Mouse (Mus musculus): ENCODE measurements at regions not wholly inside any gene's neighbourhood (a gene's known extent, or its start where the extent isn't known, plus 50 kb on each side); places are given as distances from the start of the nearest gene placed in this dataset.

- Histone ChIP-seq H3K4me3 (no peak overlapping the region), H3K4me1 (no peaks in the 10 kb centered on the region), H3K36me3 (no peaks in the 10 kb centered on the region), H3K27ac (no peak overlapping the region), H3K27me3 (ENCODE audit: insufficient read depth, poor library complexity, severe bottlenecking) (no peaks in the 10 kb centered on the region), H3K9me3 (no peaks in the 10 kb centered on the region)
- WGBS: 79% methylated on average over 4 of the region's 4 CpGs
- DNase-seq (ENCODE audit: low spot score): no peak
These were observed 59.8 kb upstream of the Osmr start for GRCm38 (mm10) chr15:6934564-6934980.

- H3K27me3 ChIP-seq (ENCODE audit: insufficient read depth, poor library complexity, severe bottlenecking): no peaks in the 10 kb centered on the region
These were observed 66.7 kb upstream of the Osmr start for GRCm38 (mm10) chr15:6941491-6941890.

GRCm38 (mm10) chr15:6949236-6949635 is 74.5 kb upstream of the Osmr start:
- Histone ChIP-seq H3K36me3 (no peaks in the 10 kb centered on the region), H3K27me3 (ENCODE audit: insufficient read depth, poor library complexity, severe bottlenecking) (no peaks in the 10 kb centered on the region), H3K4me1 (peaks cover 7% of the 10 kb centered on the region), H3K9me3 (peaks cover 6% of the 10 kb centered on the region; the same call in 1 of the 2 replicates), H3K4me3 (no peak overlapping the region), H3K27ac (no peak overlapping the region)
- DNase-seq (ENCODE audit: low spot score): no peak
- 79% methylated on average over 5 of the region's 5 CpGs for WGBS

More at GRCm38 (mm10) chr15:6941491-6941890, 66.7 kb upstream of the Osmr start:
- 73% methylated on average over 4 of the region's 4 CpGs for WGBS
- Histone ChIP-seq H3K27ac (no peak overlapping the region), H3K4me3 (no peak overlapping the region), H3K9me3 (peaks cover 6% of the 10 kb centered on the region; the same call in 1 of the 2 replicates), H3K4me1 (no peaks in the 10 kb centered on the region), H3K36me3 (no peaks in the 10 kb centered on the region)
- DNase-seq (ENCODE audit: low spot score): no peak

GRCm38 (mm10) chr15:6949686-6950085 is 74.9 kb upstream of the Osmr start:
- no peak for DNase-seq (ENCODE audit: low spot score)
- Histone ChIP-seq H3K27me3 (ENCODE audit: insufficient read depth, poor library complexity, severe bottlenecking) (no peaks in the 10 kb centered on the region), H3K9me3 (0 out of 2 replicates have a peak, but pooled peaks cover 2% of the 10 kb centered on the region), H3K4me1 (peaks cover 10% of the 10 kb centered on the region), H3K27ac (no peak overlapping the region), H3K36me3 (no peaks in the 10 kb centered on the region), H3K4me3 (no peak overlapping the region)
- WGBS: 87% methylated on average over 1 of the region's 1 CpGs

GRCm38 (mm10) chr15:6950503-6950902 is 75.7 kb upstream of the Osmr start:
- H3K27ac ChIP-seq: no peak overlapping the region
- no peak overlapping the region for H3K4me3 ChIP-seq
- peaks cover 10% of the 10 kb centered on the region for H3K4me1 ChIP-seq
- no peak for DNase-seq (ENCODE audit: low spot score)
- no peaks in the 10 kb centered on the region for H3K27me3 ChIP-seq (ENCODE audit: insufficient read depth, poor library complexity, severe bottlenecking)
- H3K9me3 ChIP-seq: no peaks in the 10 kb centered on the region
- WGBS: 86% methylated on average over 8 of the region's 8 CpGs
- H3K36me3 ChIP-seq: no peaks in the 10 kb centered on the region

- Histone ChIP-seq H3K27me3 (ENCODE audit: insufficient read depth, poor library complexity, severe bottlenecking) (no peaks in the 10 kb centered on the region), H3K36me3 (no peaks in the 10 kb centered on the region), H3K27ac (no peak overlapping the region), H3K4me1 (peaks cover 10% of the 10 kb centered on the region), H3K9me3 (no peaks in the 10 kb centered on the region), H3K4me3 (no peak overlapping the region)
- 21% methylated on average over 7 of the region's 7 CpGs for WGBS
- DNase-seq (ENCODE audit: low spot score): no peak
These were observed 78.8 kb upstream of the Osmr start for GRCm38 (mm10) chr15:6953556-6953955.

- no peak overlapping the region for H3K27ac ChIP-seq
- no peaks in the 10 kb centered on the region for H3K9me3 ChIP-seq
- no peak overlapping the region for H3K4me3 ChIP-seq
- H3K36me3 ChIP-seq: no peaks in the 10 kb centered on the region
- H3K27me3 ChIP-seq (ENCODE audit: insufficient read depth, poor library complexity, severe bottlenecking): no peaks in the 10 kb centered on the region
- WGBS: 60% methylated on average over 9 of the region's 9 CpGs
- DNase-seq (ENCODE audit: low spot score): no peak
- H3K4me1 ChIP-seq: peaks cover 10% of the 10 kb centered on the region
These were observed 79.4 kb upstream of the Osmr start for GRCm38 (mm10) chr15:6953970-6954791.

- DNase-seq (ENCODE audit: low spot score): no peak
- Histone ChIP-seq H3K4me1 (no peaks in the 10 kb centered on the region), H3K4me3 (no peak overlapping the region), H3K9me3 (no peaks in the 10 kb centered on the region), H3K36me3 (no peaks in the 10 kb centered on the region), H3K27ac (no peak overlapping the region), H3K27me3 (ENCODE audit: insufficient read depth, poor library complexity, severe bottlenecking) (no peaks in the 10 kb centered on the region)
- 87% methylated on average over 8 of the region's 8 CpGs for WGBS
These were observed 85.1 kb upstream of the Osmr start for GRCm38 (mm10) chr15:6959911-6960310.

- no peaks in the 10 kb centered on the region for H3K27me3 ChIP-seq (ENCODE audit: insufficient read depth, poor library complexity, severe bottlenecking)
- H3K4me1 ChIP-seq: no peaks in the 10 kb centered on the region
- 84% methylated on average over 11 of the region's 11 CpGs for WGBS
- no peak overlapping the region for H3K27ac ChIP-seq
- no peak for DNase-seq (ENCODE audit: low spot score)
- H3K36me3 ChIP-seq: no peaks in the 10 kb centered on the region
- no peak overlapping the region for H3K4me3 ChIP-seq
- H3K9me3 ChIP-seq: no peaks in the 10 kb centered on the region
These were observed 86.3 kb upstream of the Osmr start for GRCm38 (mm10) chr15:6960753-6961746.

- no peak for DNase-seq (ENCODE audit: low spot score)
- Histone ChIP-seq H3K36me3 (no peaks in the 10 kb centered on the region), H3K9me3 (no peaks in the 10 kb centered on the region), H3K27me3 (ENCODE audit: insufficient read depth, poor library complexity, severe bottlenecking) (no peaks in the 10 kb centered on the region), H3K4me1 (no peaks in the 10 kb centered on the region), H3K27ac (no peak overlapping the region), H3K4me3 (no peak overlapping the region)
- whole genome bisulfite sequencing: 86% methylated on average over 4 of the region's 4 CpGs
These were observed 89.9 kb upstream of the Osmr start for GRCm38 (mm10) chr15:6964635-6965034.

- H3K4me3 ChIP-seq: no peak overlapping the region
- no peaks in the 10 kb centered on the region for H3K36me3 ChIP-seq
- no peak overlapping the region for H3K27ac ChIP-seq
- DNase-seq (ENCODE audit: low spot score): no peak
- no peaks in the 10 kb centered on the region for H3K9me3 ChIP-seq
- no peaks in the 10 kb centered on the region for H3K4me1 ChIP-seq
- 76% methylated on average over 4 of the region's 4 CpGs for WGBS
- H3K27me3 ChIP-seq (ENCODE audit: insufficient read depth, poor library complexity, severe bottlenecking): no peaks in the 10 kb centered on the region
These were observed 90.7 kb upstream of the Osmr start for GRCm38 (mm10) chr15:6965446-6965845.

- H3K4me3 ChIP-seq: no peak overlapping the region
- no peak for DNase-seq (ENCODE audit: low spot score)
- H3K27ac ChIP-seq: no peak overlapping the region
- WGBS: 21% methylated on average over 4 of the region's 4 CpGs
- no peaks in the 10 kb centered on the region for H3K9me3 ChIP-seq
- no peaks in the 10 kb centered on the region for H3K36me3 ChIP-seq
- no peaks in the 10 kb centered on the region for H3K4me1 ChIP-seq
- no peaks in the 10 kb centered on the region for H3K27me3 ChIP-seq (ENCODE audit: insufficient read depth, poor library complexity, severe bottlenecking)
These were observed 99.6 kb upstream of the Osmr start for GRCm38 (mm10) chr15:6974410-6974809.

- Histone ChIP-seq H3K27ac (no peak overlapping the region), H3K27me3 (ENCODE audit: insufficient read depth, poor library complexity, severe bottlenecking) (no peaks in the 10 kb centered on the region), H3K9me3 (no peaks in the 10 kb centered on the region), H3K36me3 (no peaks in the 10 kb centered on the region), H3K4me1 (peaks cover 6% of the 10 kb centered on the region), H3K4me3 (no peak overlapping the region)
- WGBS: 59% methylated on average over 9 of the region's 9 CpGs
- DNase-seq (ENCODE audit: low spot score): no peak
These were observed 106.7 kb upstream of the Osmr start for GRCm38 (mm10) chr15:6981430-6981829.

Data from heart, embryonic 10.5 days (tissue).